8 mouse cellular contexts compared by ENCODE assay signal in genomic region chr2:157058342-157058998, GRCm38 (mm10). TPM values are rescaled to one million over a fixed set of nuclear protein-coding genes. Genes with fewer than 3 reads are reported as not detected.
DNase-seq lines count a peak whose midpoint lies in the region; ATAC-seq lines count a peak whose summit lies in the region.

No protein-coding gene starts in this region.

- H3K27me3 ChIP-seq in forebrain, embryonic 11.5 days (ENCODE audit: control insufficient read depth, insufficient read depth, low read length), result no peaks in the 10 kb centered on the region
- H3K27me3 ChIP-seq in stomach, embryonic 15.5 days (replicated peaks), result no peaks in the 10 kb centered on the region

- H3K4me2 ChIP-seq in forebrain, embryonic 11.5 days (ENCODE audit: low read depth, low read length, severe bottlenecking), result peak overlapping the region; percentile 52
- peak overlapping the region; percentile 45 for H3K4me2 ChIP-seq in stomach, embryonic 15.5 days

- H3K4me3 ChIP-seq in forebrain, embryonic 11.5 days (ENCODE audit: low read depth, low read length), result peak overlapping the region; percentile 10; the same call in 1 of the 2 replicates
- H3K4me3 ChIP-seq in stomach, embryonic 15.5 days (replicated peaks), result peak overlapping the region; percentile 16; the same call in 1 of the 2 replicates

- no peaks in the 10 kb centered on the region for H3K9me3 ChIP-seq in forebrain, embryonic 11.5 days (ENCODE audit: control insufficient read depth, low read length)
- no peaks in the 10 kb centered on the region for H3K9me3 ChIP-seq in stomach, embryonic 15.5 days

- ATAC-seq in forebrain, embryonic 11.5 days (replicated peaks; ENCODE audit: low FRiP score), result peak; percentile 91
- ATAC-seq in stomach, embryonic 15.5 days (ENCODE audit: insufficient read depth, low FRiP score, low read depth), result peak; percentile 87

- WGBS in forebrain, embryonic 11.5 days, result 9% methylated on average over 18 of the region's 18 CpGs
- 14% methylated on average over 16 of the region's 18 CpGs for WGBS in stomach, embryonic 15.5 days

- H3K27ac ChIP-seq in forebrain, embryonic 11.5 days (ENCODE audit: low read depth, low read length), result peak overlapping the region; percentile 88
- peak overlapping the region; percentile 87 for H3K27ac ChIP-seq in stomach, embryonic 15.5 days

- H3K9ac ChIP-seq in forebrain, embryonic 11.5 days (ENCODE audit: low read length), result peak overlapping the region; percentile 59
- no peak overlapping the region for H3K9ac ChIP-seq in stomach, embryonic 15.5 days

- H3K36me3 ChIP-seq in forebrain, embryonic 11.5 days (ENCODE audit: control insufficient read depth, insufficient read depth, low read length), result no peaks in the 10 kb centered on the region; the same call in 1 of the 2 replicates
- H3K36me3 ChIP-seq in stomach, embryonic 15.5 days, result peaks cover 12% of the 10 kb centered on the region; the same call in 1 of the 2 replicates

- H3K4me1 ChIP-seq in forebrain, embryonic 11.5 days (replicated peaks; ENCODE audit: control insufficient read depth, insufficient read depth, low read length), result peaks cover 13% of the 10 kb centered on the region
- peaks cover 28% of the 10 kb centered on the region for H3K4me1 ChIP-seq in stomach, embryonic 15.5 days

- DNase-seq in urinary bladder, postnatal 25 days (ENCODE audit: low spot score), result peak; percentile 44
- DNase-seq in urinary bladder, adult 2 months (ENCODE audit: low spot score), result no peak
- peak; percentile 94 for DNase-seq in forebrain, embryonic 11.5 days (ENCODE audit: low spot score)
- peak; percentile 81 for DNase-seq in heart, postnatal 4 days
- DNase-seq in left cerebral cortex, adult 18-20 months (ENCODE audit: low spot score in 2 of 2), result peak; percentile 70 to 75
- DNase-seq in lung, postnatal 4 days, result peak; percentile 77 to 90
- DNase-seq in natural killer cell, adult 2 months (ENCODE audit: low spot score in 2 of 2), result no peak

RNA-seq across cellular contexts. Expression of gene Soga1, which starts 20.6 kb away (rescaled TPM):
- polyA plus RNA-seq in urinary bladder, adult 2 months (2012; rRNA removed), result 3.0 and 7.1 TPM in 2 replicates
- 8.1 and 8.2 TPM in 2 replicates for polyA plus RNA-seq in forebrain, embryonic 11.5 days (2014; fragmentation: Nextera tagmentation; extraction: Ambion mirVana)
- total RNA-seq in heart, postnatal 4 days (2021), result 10 to 100 TPM; 36.9 to 39.8 TPM
- total RNA-seq in left cerebral cortex, adult 18-20 months (2021), result 10 to 100 TPM; 17.1 to 17.7 TPM
- polyA plus RNA-seq in stomach, embryonic 15.5 days (2015; fragmentation: Nextera tagmentation; extraction: Ambion mirVana), result 3.6 and 4.2 TPM in 2 replicates

RNA-seq across cellular contexts. Expression of gene Tldc2, which starts 28.4 kb away (rescaled TPM):
- 0.19 TPM in 1 of 2 replicates, not detected in the other for polyA plus RNA-seq in urinary bladder, adult 2 months (2012; rRNA removed)
- not detected in 2 replicates for polyA plus RNA-seq in forebrain, embryonic 11.5 days (2014; fragmentation: Nextera tagmentation; extraction: Ambion mirVana)
- total RNA-seq in heart, postnatal 4 days (2021), result not detected
- not detected for total RNA-seq in left cerebral cortex, adult 18-20 months (2021)
- polyA plus RNA-seq in stomach, embryonic 15.5 days (2015; fragmentation: Nextera tagmentation; extraction: Ambion mirVana), result not detected in 2 replicates

RNA-seq across cellular contexts. Expression of gene Dsn1, which starts 51.5 kb away (rescaled TPM):
- 5.7 and 6.6 TPM in 2 replicates for polyA plus RNA-seq in urinary bladder, adult 2 months (2012; rRNA removed)
- 59.1 and 64.4 TPM in 2 replicates for polyA plus RNA-seq in forebrain, embryonic 11.5 days (2014; fragmentation: Nextera tagmentation; extraction: Ambion mirVana)
- 10 to 100 TPM; 21.5 to 24.3 TPM for total RNA-seq in heart, postnatal 4 days (2021)
- 1 to 10 TPM; 4.8 to 5.6 TPM for total RNA-seq in left cerebral cortex, adult 18-20 months (2021)
- 27.3 and 29.6 TPM in 2 replicates for polyA plus RNA-seq in stomach, embryonic 15.5 days (2015; fragmentation: Nextera tagmentation; extraction: Ambion mirVana)

Comparison
In these comparisons a context has a peak if more than half of its experiments do, and no peak if none do; other contexts are left out.
1. DNase-seq: peak in urinary bladder, postnatal 25 days (single experiment), forebrain, embryonic 11.5 days (single experiment), heart, postnatal 4 days (single experiment), left cerebral cortex, adult 18-20 months (2 of 2) and lung, postnatal 4 days (2 of 2); none in urinary bladder, adult 2 months (single experiment) and natural killer cell, adult 2 months (0 of 2).